Mouse (Mus musculus): ENCODE data around the gene Luc7l3. TPM values are rescaled to one million over a fixed set of nuclear protein-coding genes. Genes with fewer than 3 reads are reported as not detected.

The Luc7l3 gene
- 70.5 TPM for polyA plus RNA-seq (2014; fragmentation: Illumina TruSeq; extraction: RNeasy Lipid Tissue Mini Kit (QIAGEN cat#74804); ENCODE audit: low read depth, low replicate concordance)

DNA sequence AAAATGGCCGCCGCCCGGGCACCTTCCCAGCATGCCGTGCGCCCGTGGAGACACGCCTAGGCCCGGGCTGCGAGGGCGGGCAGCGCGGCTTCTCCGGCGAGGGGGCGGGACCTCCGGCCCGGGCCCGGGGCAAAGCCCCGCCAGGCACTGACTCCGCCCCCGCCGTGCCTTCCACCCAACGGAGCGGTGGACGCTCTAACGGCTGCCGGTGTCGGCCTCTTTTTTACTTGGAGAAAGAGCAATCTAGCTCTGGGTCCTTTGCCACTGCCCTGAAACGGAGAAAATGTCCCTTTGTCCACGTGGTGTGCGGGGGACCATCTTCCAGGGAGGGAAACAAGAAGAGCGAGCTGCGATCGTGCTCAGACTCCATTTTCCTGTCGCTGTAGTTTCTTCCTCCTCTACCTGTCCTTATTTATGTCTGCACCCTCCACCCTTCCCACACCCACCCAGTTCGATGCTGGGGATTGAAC is at the start of gene Luc7l3:
Gene Luc7l3, minus strand, starts transcription at position 58 of the 470 bp plus-strand sequence.

DNA sequence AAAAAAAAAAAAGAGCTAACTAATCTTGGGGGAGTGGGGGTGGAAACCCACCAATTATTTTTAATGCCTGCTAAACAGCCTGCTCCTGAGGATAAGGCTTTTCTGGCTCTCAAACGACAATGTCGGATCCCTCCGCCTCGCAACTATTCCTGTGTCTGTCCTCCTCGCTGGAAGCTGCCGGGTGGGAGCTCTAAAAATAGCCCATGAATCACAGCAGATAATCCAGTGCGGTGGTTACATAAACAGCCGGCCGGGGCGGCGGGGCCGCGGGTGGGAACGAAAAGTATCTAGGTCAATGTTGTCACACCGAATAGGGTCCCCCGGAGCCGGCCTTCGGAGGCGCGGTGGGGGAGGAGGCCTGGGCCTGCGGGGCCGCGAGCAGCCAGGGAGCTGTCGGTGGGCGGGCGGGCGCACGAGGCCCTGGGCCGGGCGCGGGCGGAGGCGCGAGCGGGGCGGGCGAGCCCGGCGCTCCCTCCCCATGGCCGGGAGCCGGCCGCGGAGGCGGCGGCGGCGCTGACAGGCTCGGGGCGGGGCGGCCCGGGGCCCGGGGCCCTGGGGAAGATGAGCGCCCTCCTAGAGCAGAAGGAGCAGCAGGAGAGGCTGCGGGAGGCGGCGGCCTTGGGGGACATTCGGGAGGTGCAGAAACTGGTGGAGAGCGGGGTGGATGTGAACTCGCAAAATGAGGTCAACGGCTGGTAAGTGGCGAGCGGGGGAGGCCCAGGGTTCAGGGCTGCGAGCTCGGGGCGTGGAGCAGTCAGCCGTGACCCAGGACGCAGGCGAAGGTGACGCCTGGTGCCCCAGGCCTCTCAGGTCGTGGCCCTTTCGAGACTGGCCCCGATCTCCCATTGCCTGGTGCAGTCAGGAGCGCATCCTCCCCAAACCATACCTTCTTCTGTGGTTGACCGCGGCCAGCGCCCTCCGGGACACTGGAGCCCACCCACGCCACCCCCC is 6.2 kb upstream of the Luc7l3 start, which contains the start of gene Ankrd40:
Gene Ankrd40, plus strand, starts transcription at position 309 of the 951 bp plus-strand sequence.

GRCm38 (mm10) chr11:94281199-94282181 is 40.3 kb downstream of the Luc7l3 start, which contains the start of gene Gm21885:
Gene Gm21885, plus strand, starts transcription at chr11:94281873.

DNA sequence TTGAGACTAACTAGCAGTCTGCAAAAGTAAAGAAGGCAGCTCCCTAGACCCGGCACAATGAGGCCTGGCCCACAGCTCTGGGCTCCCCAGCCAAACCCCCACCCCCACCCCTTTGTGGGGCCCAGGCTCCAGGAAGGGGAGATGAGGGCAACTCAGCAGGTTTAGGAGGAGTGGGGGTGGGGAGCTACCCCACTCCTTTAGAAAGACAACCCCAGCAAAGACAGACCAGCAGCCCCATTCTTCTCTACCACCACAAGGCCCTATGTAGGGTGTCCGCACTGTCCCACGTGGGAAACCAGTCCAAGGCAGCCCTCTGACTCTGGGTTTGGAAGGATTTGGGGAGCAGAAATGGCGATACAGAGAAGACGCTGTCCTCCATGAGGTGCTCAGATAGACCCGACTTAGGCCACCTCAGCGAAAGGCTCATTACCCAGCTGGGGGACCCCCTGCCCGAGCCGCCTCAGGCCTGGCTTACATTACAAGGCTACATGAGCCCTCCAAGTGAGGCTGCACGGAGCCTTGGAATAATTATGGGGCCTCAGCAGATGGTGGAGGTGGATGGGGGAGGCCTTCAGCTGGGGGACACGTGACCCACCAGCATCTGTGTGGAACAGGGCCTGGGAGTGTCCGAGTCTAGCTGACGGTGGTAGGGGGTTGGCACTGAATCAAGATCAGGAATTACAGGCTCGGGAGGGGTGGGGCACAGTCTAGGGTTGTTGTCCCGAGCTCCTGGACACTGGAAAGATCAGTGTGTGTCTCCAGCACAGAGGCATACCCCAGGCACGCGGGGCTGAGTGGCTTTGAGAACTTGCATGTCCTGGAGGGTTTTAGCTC is 75.6 kb downstream of the Luc7l3 start, which contains the start of gene Wfikkn2:
Gene Wfikkn2, minus strand, starts transcription at position 51 of the 834 bp plus-strand sequence.

Other genes with a start within 250 kb of the Luc7l3 start
- gene Tob1, start 110.5 kb downstream of the Luc7l3 start, polyA plus RNA-seq (2014; fragmentation: Illumina TruSeq; extraction: RNeasy Lipid Tissue Mini Kit (QIAGEN cat#74804); ENCODE audit: low read depth, low replicate concordance) = 50.0 TPM
- 6.1 TPM for gene Wfikkn2, start 76.0 kb downstream of the Luc7l3 start, polyA plus RNA-seq (2014; fragmentation: Illumina TruSeq; extraction: RNeasy Lipid Tissue Mini Kit (QIAGEN cat#74804); ENCODE audit: low read depth, low replicate concordance)
- gene Gm21885, start 40.1 kb downstream of the Luc7l3 start, polyA plus RNA-seq (2014; fragmentation: Illumina TruSeq; extraction: RNeasy Lipid Tissue Mini Kit (QIAGEN cat#74804); ENCODE audit: low read depth, low replicate concordance) = not detected
- 316 TPM for gene Ankrd40, start 6.0 kb upstream of the Luc7l3 start, polyA plus RNA-seq (2014; fragmentation: Illumina TruSeq; extraction: RNeasy Lipid Tissue Mini Kit (QIAGEN cat#74804); ENCODE audit: low read depth, low replicate concordance)
- 1.2 TPM for gene Abcc3, start 71.0 kb upstream of the Luc7l3 start, polyA plus RNA-seq (2014; fragmentation: Illumina TruSeq; extraction: RNeasy Lipid Tissue Mini Kit (QIAGEN cat#74804); ENCODE audit: low read depth, low replicate concordance)
- 28.5 TPM for gene Cacna1g, start 152.2 kb upstream of the Luc7l3 start, polyA plus RNA-seq (2014; fragmentation: Illumina TruSeq; extraction: RNeasy Lipid Tissue Mini Kit (QIAGEN cat#74804); ENCODE audit: low read depth, low replicate concordance)
- gene Spata20, start 164.2 kb upstream of the Luc7l3 start, polyA plus RNA-seq (2014; fragmentation: Illumina TruSeq; extraction: RNeasy Lipid Tissue Mini Kit (QIAGEN cat#74804); ENCODE audit: low read depth, low replicate concordance) = 0.21 TPM
- 22.0 TPM for gene Epn3, start 178.0 kb upstream of the Luc7l3 start, polyA plus RNA-seq (2014; fragmentation: Illumina TruSeq; extraction: RNeasy Lipid Tissue Mini Kit (QIAGEN cat#74804); ENCODE audit: low read depth, low replicate concordance)
- 0.42 TPM for gene Mycbpap, start 199.8 kb upstream of the Luc7l3 start, polyA plus RNA-seq (2014; fragmentation: Illumina TruSeq; extraction: RNeasy Lipid Tissue Mini Kit (QIAGEN cat#74804); ENCODE audit: low read depth, low replicate concordance)
- 8.5 TPM for gene Rsad1, start 227.3 kb upstream of the Luc7l3 start, polyA plus RNA-seq (2014; fragmentation: Illumina TruSeq; extraction: RNeasy Lipid Tissue Mini Kit (QIAGEN cat#74804); ENCODE audit: low read depth, low replicate concordance)
- 3.3 TPM for gene Chad, start 243.1 kb upstream of the Luc7l3 start, polyA plus RNA-seq (2014; fragmentation: Illumina TruSeq; extraction: RNeasy Lipid Tissue Mini Kit (QIAGEN cat#74804); ENCODE audit: low read depth, low replicate concordance)